Mouse (Mus musculus) 3134 (cell line): ENCODE data around the gene Smim13.
"Not testable (repeated sequence)": the region's sequence is repeated elsewhere in the genome, so short reads cannot be mapped to it uniquely, and the experiment has no call there.

ENCODE experiments used
- DNase-seq: peaks from one replicate; pipeline ENCODE4 v3.0.0-alpha.2; 2011; ENCODE audit warnings: low spot score; ENCODE audit not compliant: insufficient read length; ENCODE audit errors: extremely low read depth

The Smim13 gene

GRCm38 (mm10) chr13:41235845-41236741 lies 13.6 kb upstream of the Smim13 start:
- no peak for DNase-seq

- no peak for DNase-seq
Observed at GRCm38 (mm10) chr13:41238035-41238804, 11.4 kb upstream of the Smim13 start.

- no peak for DNase-seq
Observed at GRCm38 (mm10) chr13:41238805-41239130, 10.9 kb upstream of the Smim13 start.

GRCm38 (mm10) chr13:41241557-41241956 lies 8.1 kb upstream of the Smim13 start:
- no peak for DNase-seq

DNA sequence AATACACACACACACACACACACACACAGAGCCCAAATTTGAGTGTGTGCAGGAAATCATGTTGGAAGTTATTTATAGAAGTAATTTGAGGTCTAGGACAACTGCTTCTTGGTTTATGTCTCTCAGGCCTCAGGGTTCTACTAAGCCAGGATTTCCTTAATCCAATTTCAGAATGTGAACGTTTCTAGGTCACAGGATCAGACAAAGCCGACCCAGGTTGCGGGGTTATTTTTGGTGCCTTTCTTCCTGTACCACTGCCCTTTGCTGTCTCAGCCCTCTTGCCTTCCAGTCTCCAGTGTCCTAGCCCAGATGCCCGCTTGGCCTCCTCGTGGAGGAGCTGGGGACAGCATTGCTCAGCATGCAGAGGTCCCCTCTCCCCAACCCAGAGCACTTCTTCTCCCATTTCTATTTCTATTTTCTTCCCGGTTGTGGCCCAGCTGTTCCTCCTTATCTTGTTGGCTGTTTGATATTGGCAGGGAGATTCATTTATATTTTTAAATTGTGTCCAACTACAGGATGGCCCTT lies 5.3 kb upstream of the Smim13 start:
- DNase-seq = no peak

- no peak for DNase-seq
Observed at GRCm38 (mm10) chr13:41248751-41249520, 708 bp upstream of the Smim13 start.

DNA sequence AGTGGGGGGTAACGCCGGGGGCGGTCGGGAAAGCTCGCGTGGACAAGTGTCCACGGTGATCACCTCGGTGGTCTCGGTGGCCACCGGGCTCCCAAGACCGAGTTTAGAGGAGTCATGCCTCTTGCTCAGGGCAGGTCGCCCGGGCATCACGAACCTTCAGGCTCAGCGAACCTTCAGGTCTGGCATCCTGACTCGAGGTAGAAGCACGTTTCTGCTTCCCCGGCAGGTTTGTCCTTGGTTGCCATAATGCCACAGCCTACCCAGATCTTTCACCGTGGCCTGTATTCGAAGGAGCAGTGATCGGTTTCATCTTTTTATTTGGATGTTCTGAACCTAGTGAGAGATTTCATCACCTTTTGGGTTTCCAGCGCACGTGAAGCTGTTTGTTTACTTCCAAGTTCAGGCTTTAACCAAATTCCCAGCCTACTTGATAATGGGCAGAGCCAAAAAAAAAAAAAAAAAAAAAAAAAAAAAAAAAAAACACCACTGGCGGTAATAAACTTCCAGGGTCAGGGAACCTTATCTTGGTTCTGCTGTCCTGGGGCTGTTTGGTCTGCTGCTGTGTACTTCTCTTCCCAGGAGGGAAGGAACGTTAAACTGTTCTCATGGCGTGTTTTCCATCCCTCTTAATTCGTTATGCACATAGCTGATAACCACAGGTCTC lies 806 bp downstream of the Smim13 start:
- DNase-seq = no peak

- not testable (repeated sequence) for DNase-seq
Observed at GRCm38 (mm10) chr13:41251232-41251631, 1.6 kb downstream of the Smim13 start.

DNA sequence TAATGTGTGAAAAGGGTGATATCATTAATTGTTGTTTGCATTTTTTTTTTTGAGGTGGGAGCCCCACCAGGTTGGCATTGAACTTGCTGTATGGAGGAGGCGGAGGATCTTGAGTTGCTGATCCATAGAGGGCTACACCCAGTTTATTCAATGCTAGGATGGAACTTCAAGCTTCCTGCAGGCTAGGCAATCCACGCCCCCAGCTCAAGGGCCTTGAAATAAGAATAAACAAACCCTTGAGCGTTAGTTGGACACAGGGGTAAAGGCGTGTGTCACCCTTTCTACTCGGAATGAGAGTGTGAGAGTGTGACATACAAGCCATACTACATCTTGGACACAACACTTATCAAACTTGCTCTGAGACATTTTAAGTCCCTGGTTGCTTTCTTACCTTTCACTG lies 2.0 kb downstream of the Smim13 start:
- DNase-seq = no peak

DNA sequence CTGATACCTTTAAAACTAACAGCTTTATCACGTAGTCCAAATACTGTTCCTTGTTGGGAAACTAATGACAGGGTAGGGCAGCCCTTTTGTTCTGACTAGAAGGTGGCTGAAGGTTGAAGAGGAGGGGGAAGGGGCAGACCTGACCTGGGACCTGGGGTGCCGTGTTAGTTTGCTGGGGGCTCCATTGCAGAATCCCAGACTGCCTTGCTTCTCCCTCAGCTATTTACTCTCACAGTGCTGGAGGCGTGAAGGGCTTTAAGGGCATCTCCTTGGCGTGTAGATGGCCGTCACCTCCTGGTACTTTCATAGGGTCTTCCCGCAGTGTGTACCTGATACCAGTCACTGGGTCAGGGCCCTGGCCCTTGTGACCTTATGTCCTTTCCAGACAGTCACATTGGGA lies 2.5 kb downstream of the Smim13 start:
- no peak for DNase-seq

DNA sequence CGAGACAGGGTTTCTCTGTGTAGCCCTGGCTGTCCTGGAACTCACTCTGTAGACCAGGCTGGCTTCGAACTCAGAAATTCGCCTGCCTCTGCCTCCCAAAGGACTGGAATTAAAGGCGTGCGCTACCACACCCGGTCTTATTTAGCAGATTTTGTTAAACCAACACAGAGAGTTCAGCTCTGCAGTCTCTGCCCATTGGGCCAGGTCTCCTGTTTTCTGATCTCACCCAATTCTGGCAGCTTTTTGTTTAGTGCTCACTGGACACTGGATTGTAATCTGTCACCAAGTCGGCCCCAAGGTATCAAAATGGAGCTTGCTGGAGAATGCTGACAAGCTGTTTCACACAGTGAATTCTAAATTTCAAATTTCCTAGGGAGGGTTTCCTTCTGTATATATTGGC lies 3.1 kb downstream of the Smim13 start:
- DNase-seq = no peak

- DNase-seq = no peak
Observed at GRCm38 (mm10) chr13:41256126-41256525, 6.5 kb downstream of the Smim13 start.

GRCm38 (mm10) chr13:41256962-41257361 lies 7.3 kb downstream of the Smim13 start:
- DNase-seq = no peak

DNA sequence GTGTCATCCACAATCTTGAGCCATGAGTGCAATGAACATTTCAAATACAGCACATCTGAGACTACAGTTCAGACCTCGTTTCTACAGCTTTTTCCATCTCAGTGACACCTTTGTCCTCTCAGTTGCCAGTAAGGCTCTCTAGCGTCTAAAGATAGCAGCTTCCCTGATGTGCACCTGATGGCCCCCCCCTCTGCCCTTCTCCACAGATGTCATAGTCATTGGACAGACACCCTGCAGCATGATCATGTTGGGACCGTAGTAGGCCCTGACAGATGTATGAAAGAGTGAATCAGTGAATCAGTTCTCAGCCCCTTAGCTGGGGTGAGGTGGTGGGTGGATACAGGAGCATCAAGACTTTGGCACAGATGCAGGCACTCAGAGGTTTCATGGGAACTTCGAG lies 8.2 kb downstream of the Smim13 start:
- DNase-seq = no peak

DNA sequence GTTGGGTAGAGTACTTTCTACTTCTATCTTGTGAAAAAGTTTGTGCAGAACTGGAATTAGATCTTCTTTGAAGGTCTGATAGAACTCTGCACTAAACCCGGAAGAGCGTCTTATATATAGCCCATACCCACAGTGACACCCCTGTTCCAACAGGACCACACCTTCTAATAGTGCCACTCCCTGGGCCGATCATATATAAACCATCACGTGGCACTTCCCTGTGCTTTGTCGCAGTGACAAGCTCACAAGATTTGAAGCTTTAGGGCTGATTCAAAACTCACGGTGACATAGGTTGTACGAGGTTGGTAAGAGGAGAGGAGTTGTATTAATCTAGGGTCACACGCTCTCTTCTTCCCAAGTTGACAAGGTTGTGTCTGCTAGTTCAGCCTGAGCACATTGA lies 12.0 kb downstream of the Smim13 start:
- DNase-seq = not testable (repeated sequence)

DNA sequence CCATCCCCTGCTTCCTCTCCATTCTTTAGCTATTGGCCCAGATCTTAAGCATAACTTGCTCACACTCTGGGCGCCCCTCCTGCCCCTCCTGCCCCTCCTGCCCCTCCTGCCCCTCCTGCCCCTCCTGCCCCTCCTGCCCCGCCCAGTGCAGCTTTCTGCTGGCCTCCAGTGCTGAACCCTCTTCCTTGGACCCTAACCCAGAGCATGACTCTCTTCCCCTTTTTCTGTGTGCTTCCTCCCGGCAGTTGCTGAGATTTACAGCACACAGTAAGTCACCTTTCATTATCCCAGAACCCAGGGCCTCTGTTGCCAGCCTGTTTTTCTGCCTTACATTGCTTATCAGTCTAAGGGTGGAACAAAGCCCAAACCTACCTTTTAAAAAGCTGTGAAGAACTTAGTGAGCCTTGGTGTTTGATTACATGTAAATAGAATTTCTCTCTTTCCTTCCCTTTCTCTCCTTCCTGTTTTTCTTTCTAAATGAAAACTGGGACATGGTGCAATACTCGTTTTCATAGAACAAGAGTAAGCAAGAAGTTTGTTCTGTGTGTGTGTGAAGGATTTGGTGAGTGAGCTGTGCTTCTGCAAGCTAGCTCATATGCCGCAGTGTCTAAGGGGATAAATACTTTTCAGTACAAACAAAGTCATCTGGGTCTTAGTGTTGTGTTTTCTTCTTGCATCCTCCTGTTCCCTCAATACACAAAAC lies 13.8 kb downstream of the Smim13 start:
- no peak for DNase-seq

DNA sequence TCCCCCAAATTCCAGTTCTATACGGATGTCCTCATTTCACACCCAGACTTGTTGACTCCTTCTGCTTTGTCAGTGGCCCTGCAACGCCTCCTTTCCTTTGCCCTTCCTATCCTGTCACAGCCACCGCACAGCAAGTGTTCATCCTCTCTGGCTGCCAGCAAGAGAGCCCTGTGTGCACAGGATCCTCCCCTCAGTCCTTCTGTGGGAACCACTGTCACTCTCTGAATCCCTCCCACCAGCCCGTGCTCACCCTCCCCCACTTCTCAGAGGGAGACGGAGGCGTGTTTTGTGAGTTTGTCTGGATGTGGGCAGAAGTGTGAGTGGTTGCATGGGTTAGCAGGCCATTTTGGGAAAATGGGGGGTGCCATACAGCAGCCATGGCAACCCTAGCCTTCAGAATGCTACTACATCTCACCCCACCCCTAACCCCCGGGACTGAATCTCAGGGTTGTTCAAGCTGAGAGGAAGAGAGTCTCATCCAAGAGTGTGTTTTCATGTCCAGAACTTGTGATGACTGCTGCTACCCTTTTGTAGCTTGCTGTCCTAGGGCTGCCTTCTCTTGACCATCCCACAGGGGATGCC lies 18.3 kb downstream of the Smim13 start:
- DNase-seq = no peak

DNA sequence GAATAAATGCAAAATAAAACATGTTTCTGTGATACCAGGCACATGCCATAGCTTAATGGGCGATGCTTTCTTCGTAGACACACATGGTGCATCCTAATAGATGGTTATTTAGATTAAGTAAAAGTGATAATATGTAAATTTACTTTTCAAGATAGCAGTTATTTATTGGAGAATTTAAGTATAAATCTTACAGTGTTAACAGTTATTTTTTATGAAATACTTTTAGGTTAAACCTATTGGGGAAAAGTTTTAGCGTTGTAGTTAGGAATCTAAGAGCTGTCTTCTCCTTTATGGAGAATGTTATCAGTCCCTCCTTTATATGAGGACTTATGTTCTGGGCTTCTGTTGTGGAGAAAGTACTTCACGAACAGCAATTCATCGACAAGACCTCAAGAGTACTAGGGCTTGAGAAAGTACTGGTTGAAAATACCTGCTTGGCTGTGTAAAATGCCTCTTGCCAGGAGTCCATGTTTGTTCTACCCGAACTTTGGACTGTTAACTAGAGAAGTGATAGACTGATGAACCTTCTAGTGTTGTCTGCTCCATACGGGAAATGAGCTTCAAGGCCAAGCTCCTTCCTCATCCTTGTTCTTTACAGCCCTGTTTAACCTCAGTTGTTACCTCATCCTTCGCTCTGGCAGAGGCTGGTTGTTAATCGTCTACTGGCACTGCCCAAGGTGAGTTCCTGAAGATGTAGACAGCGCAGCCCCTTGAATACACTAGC lies 24.4 kb downstream of the Smim13 start, which contains the start of gene Gm17364:
Gene Gm17364, minus strand, starts transcription at position 51 of the 724 bp plus-strand sequence.
- no peak for DNase-seq

- no peak for DNase-seq
Observed at GRCm38 (mm10) chr13:41280696-41281095, 31.1 kb downstream of the Smim13 start.
